Mouse (Mus musculus) ZHBTc4 (cell line): ENCODE measurements around the gene Olfr1055.
A peak's percentile ranks its signal among the peaks of the same experiment; 100 is the strongest.
"Not testable (repeated sequence)": the region's sequence is repeated elsewhere in the genome, so short reads cannot be mapped to it uniquely, and the experiment has no call there.

Experiments
- DNase-seq: peaks from one replicate; pipeline ENCODE4 v3.0.0-alpha.2; 2011; ENCODE audit warnings: low read depth, low spot score

Gene Olfr1055

DNA sequence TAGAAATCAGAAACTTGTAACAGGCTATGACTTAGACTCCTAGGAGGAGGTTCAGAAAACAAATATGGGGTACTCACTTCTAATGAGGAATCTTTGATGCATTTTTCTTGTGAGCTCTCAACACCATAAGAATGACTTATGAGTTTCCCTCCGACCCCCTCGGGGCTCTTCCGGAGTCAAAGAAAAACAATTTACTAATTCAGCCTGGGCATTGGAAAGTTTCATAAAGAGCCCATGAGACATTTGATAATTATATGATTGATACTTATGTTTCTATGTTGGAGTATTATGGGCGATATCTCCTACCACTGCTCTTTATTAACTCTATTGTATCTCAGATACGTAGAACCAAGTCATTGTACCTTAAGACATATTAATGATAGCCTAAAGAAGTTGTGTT, at the start of gene Olfr1055:
Gene Olfr1055, minus strand, starts transcription at position 101 of the 400 bp plus-strand sequence.
- DNase-seq: no peak

DNA sequence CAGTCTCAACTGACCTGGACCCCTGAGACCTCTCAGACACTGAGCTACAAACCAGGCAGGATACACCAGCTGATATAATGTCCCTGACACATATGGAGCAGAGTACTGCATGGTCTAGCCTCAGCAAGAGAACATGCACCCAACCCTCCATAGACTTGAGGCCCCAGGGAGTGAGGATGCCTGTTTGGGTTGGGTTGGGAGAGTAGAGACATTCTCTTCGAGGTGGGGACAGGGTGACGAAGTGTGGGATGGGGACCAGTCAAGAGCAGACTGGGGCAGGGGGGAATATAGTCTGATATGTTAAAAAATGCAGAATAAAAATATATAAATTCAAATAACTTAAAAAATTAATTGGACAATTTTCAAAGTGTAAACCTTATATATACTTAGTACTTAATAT, 45.0 kb upstream of the Olfr1055 start:
- DNase-seq: no peak

DNA sequence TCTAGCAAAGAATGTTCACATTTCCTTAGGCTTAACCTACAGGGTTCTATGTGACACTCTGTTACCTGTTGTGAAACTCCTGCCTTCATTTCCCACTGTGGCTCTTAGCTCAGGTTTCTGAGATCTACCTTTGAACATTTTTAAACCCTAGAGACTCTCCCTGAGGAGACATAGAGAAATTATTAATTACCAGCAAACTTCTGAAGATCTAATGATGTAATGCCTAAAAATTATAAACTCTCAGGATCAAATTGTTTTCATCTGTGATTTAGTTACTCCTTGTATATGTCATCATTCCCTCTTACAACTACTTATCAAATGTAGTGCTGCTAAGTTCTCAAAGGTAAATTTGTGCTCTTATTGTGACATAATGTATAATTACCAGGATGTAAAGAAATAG, 38.4 kb upstream of the Olfr1055 start, which contains the start of gene Olfr1058:
Gene Olfr1058, minus strand, starts transcription at position 101 of the 400 bp plus-strand sequence.
- DNase-seq: not testable (repeated sequence)

DNA sequence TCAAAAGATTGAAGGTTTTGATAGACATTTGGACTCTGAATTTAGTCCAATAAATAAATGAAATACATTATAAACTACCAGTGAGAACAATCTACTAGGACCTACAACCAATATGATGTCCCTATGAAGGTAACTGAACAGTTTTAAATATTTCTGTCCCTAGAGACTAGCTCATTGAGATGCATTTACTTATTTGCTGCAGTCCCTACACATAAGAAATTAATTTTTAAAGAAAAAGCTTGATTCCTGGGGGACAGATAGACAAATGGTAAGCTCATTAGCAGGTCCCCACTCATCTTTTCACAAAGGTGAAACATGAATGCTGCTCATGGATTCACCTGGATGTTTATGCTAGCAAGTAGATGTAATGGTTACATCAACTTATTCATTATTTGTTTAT, 28.2 kb upstream of the Olfr1055 start, which contains the start of gene Olfr1057:
Gene Olfr1057, minus strand, starts transcription at position 101 of the 400 bp plus-strand sequence.
- DNase-seq: no peak

DNA sequence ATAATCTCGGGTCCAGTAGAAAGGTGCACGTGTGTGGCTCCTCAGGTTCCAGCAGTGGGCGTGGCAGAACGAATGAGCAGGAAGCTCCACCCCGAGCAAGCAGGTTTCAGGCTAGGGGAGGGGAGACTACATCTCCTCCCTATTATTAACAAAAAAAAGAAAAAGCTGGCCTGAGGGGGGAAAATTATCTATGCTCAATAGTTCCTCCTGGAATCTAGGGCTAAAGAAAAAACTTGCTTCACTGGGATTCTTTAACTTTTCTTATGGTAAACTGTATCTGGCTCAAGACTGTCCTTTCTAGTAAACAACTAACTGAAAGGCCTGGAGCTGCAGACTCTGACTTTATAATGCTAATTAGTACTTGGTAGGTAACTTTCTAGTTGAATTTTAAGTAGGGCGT, 16.3 kb upstream of the Olfr1055 start:
- peak; percentile 76 for DNase-seq

DNA sequence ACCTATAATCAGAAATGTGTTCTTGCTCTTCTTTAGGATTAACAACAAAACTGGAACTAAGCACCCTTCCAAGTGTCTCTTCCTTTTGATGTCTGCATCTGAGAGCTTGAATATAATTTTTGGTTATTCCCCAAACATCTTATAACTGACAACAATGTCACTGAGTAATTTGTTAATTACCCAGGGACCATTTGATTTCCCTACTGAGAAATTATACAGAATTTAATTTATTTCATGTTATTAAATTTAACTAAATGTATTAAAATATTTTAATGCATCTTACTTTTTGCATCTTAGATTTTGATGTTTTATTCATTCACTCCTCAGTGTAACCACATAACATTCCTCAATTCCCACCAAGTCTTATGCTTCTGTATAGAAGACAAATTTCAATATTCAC, 12.3 kb upstream of the Olfr1055 start, which contains the start of gene Olfr1056:
Gene Olfr1056, minus strand, starts transcription at position 101 of the 400 bp plus-strand sequence.
- DNase-seq: no peak

DNA sequence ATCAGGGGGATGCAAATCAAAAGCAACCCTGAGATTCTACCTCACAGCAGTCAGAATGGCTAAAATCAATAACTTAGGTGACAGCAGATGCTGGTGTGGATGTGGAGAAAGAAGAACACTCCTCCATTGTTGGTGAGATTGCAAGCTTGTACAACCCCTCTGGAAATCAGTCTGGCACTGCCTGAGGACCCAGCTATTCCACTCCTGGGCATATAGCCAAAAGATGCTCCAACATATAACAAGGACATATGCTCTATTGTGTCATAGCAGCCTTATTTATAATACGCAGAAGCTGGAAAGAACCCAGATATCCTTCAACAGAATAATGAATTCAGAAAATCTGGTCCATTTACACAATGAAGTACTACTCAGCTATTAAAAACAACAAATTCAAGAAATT, 1.7 kb upstream of the Olfr1055 start:
- DNase-seq: not testable (repeated sequence)

DNA sequence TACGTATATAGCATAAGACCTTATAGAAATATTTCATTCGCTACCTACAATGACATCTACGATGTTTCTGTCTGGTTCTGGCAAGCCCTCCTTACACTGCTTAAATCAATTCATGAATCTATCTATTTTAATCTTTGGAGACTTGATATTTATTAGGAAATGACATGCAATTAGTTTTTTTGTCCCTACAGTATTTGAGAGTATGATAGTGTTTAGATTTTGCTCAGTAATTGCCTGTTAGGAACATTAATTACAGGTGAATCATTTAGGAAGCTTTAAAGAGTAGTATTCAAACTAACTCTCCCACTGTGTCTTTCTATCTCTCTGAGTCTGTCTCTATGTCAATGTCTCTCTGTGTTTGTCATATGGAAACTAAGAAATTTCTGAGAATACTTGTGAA, 14.8 kb downstream of the Olfr1055 start, which contains the start of gene Olfr1054:
Gene Olfr1054, minus strand, starts transcription at position 101 of the 400 bp plus-strand sequence.
- no peak for DNase-seq

DNA sequence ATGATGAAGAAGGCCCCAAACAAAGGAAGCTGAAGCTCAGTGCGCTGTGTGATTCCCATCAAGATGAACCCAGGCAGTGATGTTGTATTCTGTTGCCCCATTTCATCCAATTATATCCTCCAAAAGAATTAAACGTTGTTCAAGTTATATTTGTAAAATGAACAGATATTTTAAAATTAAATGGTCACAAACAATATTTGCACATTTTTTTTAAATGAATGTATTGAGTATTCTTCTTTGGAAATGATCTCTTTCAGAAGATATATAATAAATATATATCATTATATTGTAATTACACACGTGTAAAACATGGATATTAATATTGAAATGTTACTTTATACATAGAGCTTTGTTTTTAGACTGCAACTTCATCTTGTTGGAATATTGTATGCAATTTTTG, 34.9 kb downstream of the Olfr1055 start, which contains the start of gene Olfr1053:
Gene Olfr1053, minus strand, starts transcription at position 101 of the 400 bp plus-strand sequence.
- no peak for DNase-seq
